Mouse (Mus musculus): ENCODE measurements around the gene Gm8257.
"Not testable (repeated sequence)": the region's sequence is repeated elsewhere in the genome, so short reads cannot be mapped to it uniquely, and the experiment has no call there.

Gene Gm8257

GRCm38 (mm10) chr14:44706356-44706755 lies at the start of gene Gm8257:
TSS of gene Gm8257 (minus strand) at chr14:44706456.
- DNase-seq: not testable (repeated sequence)

- DNase-seq: no peak
Observed at GRCm38 (mm10) chr14:44750240-44750639, 44.0 kb upstream of the Gm8257 start, which contains the start of gene Gm8267. TSS of gene Gm8267 (minus strand) at chr14:44750340.

GRCm38 (mm10) chr14:44742789-44743188 lies 36.5 kb upstream of the Gm8257 start:
- DNase-seq: not testable (repeated sequence)

GRCm38 (mm10) chr14:44730711-44731110 lies 24.5 kb upstream of the Gm8257 start:
- DNase-seq: not testable (repeated sequence)

GRCm38 (mm10) chr14:44627737-44628136 lies 78.5 kb downstream of the Gm8257 start, which contains the start of gene Gm5624:
TSS of gene Gm5624 (minus strand) at chr14:44627938.
- not testable (repeated sequence) for DNase-seq
